Mouse (Mus musculus): ENCODE measurements around the gene Ripor2.

Gene Ripor2

GRCm38 (mm10) chr13:24709656-24710396, 127.8 kb downstream of the Ripor2 start:
- no peak for DNase-seq (ENCODE audit: extremely low read depth, insufficient read length, low spot score)

- DNase-seq (ENCODE audit: extremely low read depth, insufficient read length, low spot score) = no peak
These were observed 129.0 kb downstream of the Ripor2 start for GRCm38 (mm10) chr13:24710968-24711367.

- no peak for DNase-seq (ENCODE audit: extremely low read depth, insufficient read length, low spot score)
These were observed 130.7 kb downstream of the Ripor2 start for GRCm38 (mm10) chr13:24712581-24713130.

- DNase-seq (ENCODE audit: extremely low read depth, insufficient read length, low spot score) = peak; percentile 77
These were observed 131.5 kb downstream of the Ripor2 start for GRCm38 (mm10) chr13:24713434-24714000.

GRCm38 (mm10) chr13:24714360-24714885, 132.4 kb downstream of the Ripor2 start:
- DNase-seq (ENCODE audit: extremely low read depth, insufficient read length, low spot score) = no peak

GRCm38 (mm10) chr13:24715601-24716000, 133.6 kb downstream of the Ripor2 start:
- DNase-seq (ENCODE audit: extremely low read depth, insufficient read length, low spot score) = no peak

DNA sequence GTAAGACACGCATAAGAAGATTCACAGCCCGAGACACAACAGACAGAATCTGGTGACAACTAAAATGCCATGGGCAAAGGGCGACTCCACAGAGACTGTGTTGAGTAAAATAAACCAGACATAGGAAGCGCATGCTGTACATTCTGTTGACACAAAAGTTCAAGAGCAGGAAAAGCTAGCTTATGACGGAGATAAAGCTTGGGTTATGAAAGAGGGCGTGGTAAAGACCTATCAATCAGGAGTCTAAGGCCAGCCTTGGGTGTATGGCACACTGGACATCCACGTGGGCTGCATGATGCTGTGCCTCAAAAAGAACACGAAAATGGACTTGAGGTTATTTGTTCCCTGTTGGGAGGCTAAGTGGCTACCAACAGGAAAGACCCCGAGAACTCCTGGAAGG, 134.5 kb downstream of the Ripor2 start:
- DNase-seq (ENCODE audit: extremely low read depth, insufficient read length, low spot score) = no peak

DNA sequence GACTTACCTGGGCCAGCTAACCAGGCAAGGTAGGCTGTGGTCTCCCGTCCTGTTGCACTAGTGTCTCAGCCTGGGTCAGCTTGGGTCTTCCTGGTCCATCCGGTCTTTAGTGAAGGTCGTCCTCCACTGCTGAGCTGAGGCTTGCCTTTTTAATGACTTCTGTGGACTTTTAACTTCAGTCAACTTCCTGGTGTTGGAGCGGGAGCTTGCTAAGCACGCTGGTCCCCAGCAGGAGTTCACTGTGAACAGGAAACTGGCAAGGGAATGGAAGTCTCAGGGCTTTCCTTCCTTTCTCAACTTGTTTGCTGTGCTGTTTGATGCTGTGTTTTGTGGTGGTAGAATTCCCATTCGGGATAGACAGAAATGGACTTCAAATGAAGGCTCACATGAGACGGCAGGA, 135.7 kb downstream of the Ripor2 start:
- DNase-seq (ENCODE audit: extremely low read depth, insufficient read length, low spot score) = no peak

GRCm38 (mm10) chr13:24721502-24721901, 139.5 kb downstream of the Ripor2 start:
- DNase-seq (ENCODE audit: extremely low read depth, insufficient read length, low spot score) = no peak

- DNase-seq (ENCODE audit: extremely low read depth, insufficient read length, low spot score) = no peak
These were observed 141.9 kb downstream of the Ripor2 start for GRCm38 (mm10) chr13:24723699-24724394.

GRCm38 (mm10) chr13:24724395-24724759, 142.4 kb downstream of the Ripor2 start:
- DNase-seq (ENCODE audit: extremely low read depth, insufficient read length, low spot score) = no peak

GRCm38 (mm10) chr13:24729128-24729527, 147.1 kb downstream of the Ripor2 start:
- no peak for DNase-seq (ENCODE audit: extremely low read depth, insufficient read length, low spot score)

DNA sequence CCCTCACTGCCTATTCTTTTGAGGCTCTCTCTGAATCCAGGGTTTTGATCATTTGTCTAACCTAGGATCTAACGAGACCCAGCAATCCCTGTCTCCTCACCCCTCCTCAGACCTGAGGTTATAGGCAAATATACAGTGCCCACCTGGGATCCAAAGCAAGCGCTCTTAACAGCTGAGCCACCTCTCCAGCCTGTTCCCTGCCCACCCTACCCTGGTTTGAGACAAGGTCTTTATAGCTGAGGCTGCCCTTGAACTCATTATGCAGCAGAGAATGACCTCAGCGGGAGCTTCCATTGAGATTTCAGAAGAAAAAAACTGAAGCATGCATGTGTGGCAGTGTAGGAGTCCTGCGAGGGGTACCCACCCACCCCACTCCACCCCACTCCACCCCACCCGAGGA, 152.5 kb downstream of the Ripor2 start:
- DNase-seq (ENCODE audit: extremely low read depth, insufficient read length, low spot score) = no peak

GRCm38 (mm10) chr13:24735608-24736131, 153.7 kb downstream of the Ripor2 start:
- DNase-seq (ENCODE audit: extremely low read depth, insufficient read length, low spot score) = no peak

DNA sequence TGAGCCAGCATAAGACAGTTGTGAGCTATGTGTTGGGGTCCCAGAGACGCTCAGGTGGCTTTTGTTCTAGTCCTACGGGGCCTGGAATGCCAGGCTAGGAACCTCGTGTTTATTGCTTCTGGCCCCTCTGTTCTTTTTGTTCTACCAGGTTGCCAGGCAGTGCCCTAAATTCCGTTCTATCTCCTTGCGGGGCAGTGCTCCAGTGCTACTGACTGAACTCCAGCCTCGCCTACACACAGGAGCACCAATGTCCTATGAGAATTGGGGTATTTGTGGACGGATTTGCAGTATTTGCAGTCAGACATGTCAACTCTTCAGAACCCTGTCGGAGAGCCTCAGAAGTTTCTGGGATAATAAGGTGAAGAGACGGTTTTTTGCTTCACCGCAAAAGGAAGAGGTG, 159.0 kb downstream of the Ripor2 start, which contains the start of gene Armh2:
Gene Armh2 (plus strand): TSS at position 205 of the 400 bp plus-strand sequence.
- no peak for DNase-seq (ENCODE audit: extremely low read depth, insufficient read length, low spot score)

- DNase-seq (ENCODE audit: extremely low read depth, insufficient read length, low spot score) = no peak
These were observed 165.8 kb downstream of the Ripor2 start for GRCm38 (mm10) chr13:24747823-24748222.

DNA sequence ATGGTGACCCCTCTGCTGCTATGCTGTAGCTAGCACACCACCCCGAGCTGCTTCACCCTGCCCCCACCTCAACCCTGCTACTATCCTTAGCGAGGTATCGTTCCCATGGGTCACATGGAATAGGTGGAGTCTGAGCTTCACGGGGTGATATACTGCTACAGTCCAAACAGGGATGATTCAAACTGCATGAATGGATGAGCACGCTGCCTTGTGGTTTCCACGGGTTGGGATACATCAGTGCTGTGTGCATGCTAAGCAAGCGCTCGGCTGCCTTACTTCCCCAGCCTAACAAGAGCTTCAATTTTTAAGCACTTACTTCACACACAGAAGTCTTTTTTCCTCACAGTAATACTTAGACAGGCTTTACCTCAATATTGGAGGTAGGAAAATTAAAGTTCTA, 168.8 kb downstream of the Ripor2 start:
- DNase-seq (ENCODE audit: extremely low read depth, insufficient read length, low spot score) = no peak

GRCm38 (mm10) chr13:24751396-24751795, 169.4 kb downstream of the Ripor2 start:
- DNase-seq (ENCODE audit: extremely low read depth, insufficient read length, low spot score) = no peak

- no peak for DNase-seq (ENCODE audit: extremely low read depth, insufficient read length, low spot score)
These were observed 174.8 kb downstream of the Ripor2 start for GRCm38 (mm10) chr13:24756756-24757155.

- DNase-seq (ENCODE audit: extremely low read depth, insufficient read length, low spot score) = no peak
These were observed 176.0 kb downstream of the Ripor2 start for GRCm38 (mm10) chr13:24757820-24758564.

Data from 3134 (cell line).